Mouse (Mus musculus) brain, embryonic 14.5 days (tissue): Measurements from ENCODE around the gene Alkbh1.

Experiments used
- CTCF ChIP-seq: fragments of 200-500 bp; IDR thresholded peaks from 2 replicates; pipeline ENCODE4 v1.5.1; 2012; ENCODE audit warnings: inconsistent platforms, mild to moderate bottlenecking, moderate library complexity, borderline replicate concordance; ENCODE audit not compliant: insufficient read depth, insufficient read length; ENCODE audit errors: extremely low read depth
- POLR2A ChIP-seq: fragments of 200-500 bp; IDR thresholded peaks from 2 replicates; pipeline ENCODE4 v1.6.1; 2012; ENCODE audit warnings: mild to moderate bottlenecking, inconsistent platforms, borderline replicate concordance; ENCODE audit not compliant: poor library complexity, insufficient read depth, insufficient read length, severe bottlenecking; ENCODE audit errors: extremely low read depth

DNA sequence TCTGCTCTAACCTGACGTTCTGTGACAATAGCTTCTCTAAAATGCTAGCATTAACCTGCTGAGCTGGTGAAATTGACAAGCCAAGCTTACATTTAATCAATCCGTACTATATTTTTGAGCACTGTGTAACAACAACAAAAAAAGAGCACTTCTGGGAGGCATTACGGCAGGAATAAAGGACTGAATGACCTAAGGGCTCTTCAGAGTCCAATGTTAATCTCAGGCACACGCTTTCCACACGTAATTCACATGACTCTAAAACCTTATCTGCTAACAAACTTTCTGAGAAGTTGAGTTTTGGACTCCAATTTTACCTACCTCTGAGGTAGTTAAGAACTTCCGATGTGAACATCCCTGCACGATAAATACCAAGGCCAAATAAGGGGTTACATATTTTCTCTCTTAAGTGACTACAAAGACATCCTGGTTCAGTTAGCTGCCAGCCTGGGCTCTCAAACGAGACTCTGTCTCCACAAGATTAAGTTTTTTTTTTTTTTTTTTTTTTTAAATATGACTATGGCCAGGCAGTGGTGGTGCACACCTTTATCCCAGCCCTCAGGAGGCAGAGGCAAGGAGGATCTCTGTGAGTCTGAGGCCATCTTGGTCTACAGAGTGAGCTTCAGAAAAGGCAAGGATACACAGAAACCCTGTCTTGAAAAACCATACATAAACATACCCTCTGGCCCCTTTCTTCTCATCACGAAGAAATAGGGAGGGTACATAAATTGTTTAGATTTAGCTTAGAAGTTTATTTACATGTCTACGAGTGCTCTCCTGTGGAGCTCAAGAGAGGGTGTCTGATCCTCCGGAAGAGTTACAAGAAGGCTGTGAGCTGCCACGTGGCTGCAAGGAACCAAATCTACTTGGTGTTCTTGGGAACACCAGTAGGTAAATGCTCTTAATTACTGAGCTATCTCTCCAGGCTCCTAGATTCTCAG, 1.4 kb downstream of the Alkbh1 start:
- TF ChIP-seq CTCF (no peak), POLR2A (no peak)
